In genomic region chr5:37817658-37818532, GRCm38 (mm10) we compare ENCODE assay signal across 11 mouse cellular contexts. TPM values are rescaled to one million over a fixed set of nuclear protein-coding genes. Genes with fewer than 3 reads are reported as not detected.
A peak's percentile ranks its signal among the peaks of the same experiment; 100 is the strongest.
DNase-seq lines count a peak whose midpoint lies in the region; ATAC-seq and TF ChIP-seq lines count a peak whose summit lies in the region.
"Had no signal": no experiment of that assay in that cellular context is flagged by ENCODE, and none has a peak within 500 bp of the region (broad histone marks: within the 10 kb centered on the region; RNA-seq: fewer than 3 reads in every experiment).

No protein-coding gene starts in this region.

- 5% methylated on average over 34 of the region's 34 CpGs for WGBS in heart, embryonic 12.5 days
- WGBS in stomach, embryonic 15.5 days = 6% methylated on average over 34 of the region's 34 CpGs
- WGBS in stomach, postnatal 0 days = 3% methylated on average over 34 of the region's 34 CpGs
- WGBS in hindbrain, embryonic 14.5 days = 3% methylated on average over 34 of the region's 34 CpGs
- WGBS in neural tube, embryonic 15.5 days = 4% methylated on average over 34 of the region's 34 CpGs

- DNase-seq in heart, adult 11 months = no peak
- no peak for DNase-seq in stomach, postnatal 0 days (ENCODE audit: low spot score)
- no peak for DNase-seq in hindbrain, embryonic 14.5 days (ENCODE audit: low spot score)
- no peak for DNase-seq in urinary bladder, postnatal 25 days (ENCODE audit: low spot score)
- no peak for DNase-seq in kidney, postnatal 14 days
- DNase-seq: cerebellum, adult 9-11 months; kidney, postnatal 36 days had no signal

- no peaks in the 10 kb centered on the region for H3K9me3 ChIP-seq in heart, embryonic 12.5 days (replicated peaks)
- no peaks in the 10 kb centered on the region for H3K9me3 ChIP-seq in stomach, embryonic 15.5 days
- no peaks in the 10 kb centered on the region for H3K9me3 ChIP-seq in stomach, postnatal 0 days (ENCODE audit: control insufficient read depth, low read length)
- no peaks in the 10 kb centered on the region for H3K9me3 ChIP-seq in hindbrain, embryonic 14.5 days (ENCODE audit: control insufficient read depth, low read length)
- no peaks in the 10 kb centered on the region for H3K9me3 ChIP-seq in neural tube, embryonic 15.5 days (replicated peaks)
- H3K9me3 ChIP-seq: forebrain, embryonic 15.5 days had no signal

- H3K36me3 ChIP-seq in heart, embryonic 12.5 days = no peaks in the 10 kb centered on the region
- H3K36me3 ChIP-seq in stomach, embryonic 15.5 days = no peaks in the 10 kb centered on the region
- no peaks in the 10 kb centered on the region for H3K36me3 ChIP-seq in stomach, postnatal 0 days (ENCODE audit: control insufficient read depth, insufficient read depth, low read length)
- H3K36me3 ChIP-seq in hindbrain, embryonic 14.5 days (replicated peaks; ENCODE audit: control insufficient read depth, insufficient read depth) = no peaks in the 10 kb centered on the region
- H3K36me3 ChIP-seq in neural tube, embryonic 15.5 days = no peaks in the 10 kb centered on the region
- H3K36me3 ChIP-seq: forebrain, embryonic 15.5 days had no signal

- TF ChIP-seq CTCF in stomach, postnatal 0 days (IDR thresholded peaks at IDR 0.05; ENCODE audit: low read depth) = no peak

- H3K4me3 ChIP-seq in heart, embryonic 12.5 days = peak overlapping the region; percentile 36
- H3K4me3 ChIP-seq in stomach, embryonic 15.5 days (replicated peaks) = no peak overlapping the region
- no peak overlapping the region for H3K4me3 ChIP-seq in stomach, postnatal 0 days (ENCODE audit: low read depth, low read length)
- no peak overlapping the region for H3K4me3 ChIP-seq in hindbrain, embryonic 14.5 days (replicated peaks; ENCODE audit: low read length)
- no peak overlapping the region for H3K4me3 ChIP-seq in neural tube, embryonic 15.5 days (replicated peaks)

- no peak overlapping the region for H3K9ac ChIP-seq in heart, embryonic 12.5 days
- H3K9ac ChIP-seq in stomach, embryonic 15.5 days = no peak overlapping the region
- H3K9ac ChIP-seq in stomach, postnatal 0 days (ENCODE audit: low read length) = no peak overlapping the region
- no peak overlapping the region for H3K9ac ChIP-seq in hindbrain, embryonic 14.5 days
- H3K9ac ChIP-seq in neural tube, embryonic 15.5 days (replicated peaks) = no peak overlapping the region
- H3K9ac ChIP-seq: forebrain, embryonic 15.5 days had no signal

- TF ChIP-seq EP300 in stomach, postnatal 0 days (optimal IDR thresholded peaks at IDR 0.05) = no peak

- peaks cover 95% of the 10 kb centered on the region for H3K27me3 ChIP-seq in heart, embryonic 12.5 days (replicated peaks)
- H3K27me3 ChIP-seq in stomach, embryonic 15.5 days (replicated peaks) = peaks cover 93% of the 10 kb centered on the region
- peaks cover 27% of the 10 kb centered on the region for H3K27me3 ChIP-seq in stomach, postnatal 0 days (ENCODE audit: control insufficient read depth, insufficient read depth, low read length)
- peaks cover 90% of the 10 kb centered on the region for H3K27me3 ChIP-seq in hindbrain, embryonic 14.5 days (ENCODE audit: control insufficient read depth, insufficient read depth, low read length)
- H3K27me3 ChIP-seq in neural tube, embryonic 15.5 days (replicated peaks) = peaks cover 87% of the 10 kb centered on the region

- H3K4me2 ChIP-seq in heart, embryonic 12.5 days = peak overlapping the region; percentile 63
- H3K4me2 ChIP-seq in stomach, embryonic 15.5 days = peak overlapping the region; percentile 32; the same call in 1 of the 2 replicates
- H3K4me2 ChIP-seq in stomach, postnatal 0 days (replicated peaks; ENCODE audit: low read depth) = no peak overlapping the region
- H3K4me2 ChIP-seq in hindbrain, embryonic 14.5 days (replicated peaks) = peak overlapping the region; percentile 22; the same call in 1 of the 2 replicates
- H3K4me2 ChIP-seq in neural tube, embryonic 15.5 days = 0 out of 2 replicates have a peak overlapping the region, but pooled peaks have one; percentile 35
- H3K4me2 ChIP-seq: forebrain, embryonic 15.5 days had no signal

- no peak for ATAC-seq in heart, embryonic 12.5 days (ENCODE audit: insufficient number of reproducible peaks, low FRiP score)
- ATAC-seq in stomach, embryonic 15.5 days (ENCODE audit: insufficient read depth, low FRiP score, low read depth) = no peak
- ATAC-seq in stomach, postnatal 0 days (ENCODE audit: low FRiP score, low TSS enrichment) = no peak
- no peak for ATAC-seq in hindbrain, embryonic 14.5 days (ENCODE audit: low FRiP score)
- ATAC-seq in neural tube, embryonic 15.5 days (ENCODE audit: low FRiP score) = no peak

- no peak overlapping the region for H3K27ac ChIP-seq in heart, embryonic 12.5 days (ENCODE audit: poor library complexity, severe bottlenecking)
- H3K27ac ChIP-seq in stomach, embryonic 15.5 days = no peak overlapping the region
- no peak overlapping the region for H3K27ac ChIP-seq in stomach, postnatal 0 days (replicated peaks)
- no peak overlapping the region for H3K27ac ChIP-seq in hindbrain, embryonic 14.5 days
- H3K27ac ChIP-seq in neural tube, embryonic 15.5 days (replicated peaks) = no peak overlapping the region
- H3K27ac ChIP-seq: forebrain, embryonic 15.5 days had no signal

- H3K4me1 ChIP-seq in heart, embryonic 12.5 days (replicated peaks) = peaks cover 26% of the 10 kb centered on the region
- peaks cover 9% of the 10 kb centered on the region; the same call in 1 of the 2 replicates for H3K4me1 ChIP-seq in stomach, embryonic 15.5 days
- H3K4me1 ChIP-seq in stomach, postnatal 0 days (replicated peaks; ENCODE audit: control insufficient read depth, insufficient read depth) = no peaks in the 10 kb centered on the region
- no peaks in the 10 kb centered on the region for H3K4me1 ChIP-seq in hindbrain, embryonic 14.5 days (replicated peaks; ENCODE audit: control insufficient read depth, insufficient read depth, low read length)
- H3K4me1 ChIP-seq in neural tube, embryonic 15.5 days = peaks cover 17% of the 10 kb centered on the region

RNA-seq across cellular contexts. Expression of gene Msx1, which starts 6.5 kb away (rescaled TPM):
- 20.4 and 20.6 TPM in 2 replicates for polyA plus RNA-seq in heart, embryonic 12.5 days (2016; fragmentation: Nextera tagmentation; extraction: Ambion mirVana)
- polyA plus RNA-seq in stomach, embryonic 15.5 days (2015; fragmentation: Nextera tagmentation; extraction: Ambion mirVana) = 3.3 and 4.3 TPM in 2 replicates
- 1.1 TPM in 2 replicates for polyA plus RNA-seq in stomach, postnatal 0 days (2015; fragmentation: Nextera tagmentation; extraction: Ambion mirVana)
- polyA plus RNA-seq in hindbrain, embryonic 14.5 days (2014; fragmentation: Nextera tagmentation; extraction: Ambion mirVana) = 25.4 and 37.4 TPM in 2 replicates
- polyA plus RNA-seq in neural tube, embryonic 15.5 days (2015; fragmentation: Nextera tagmentation; extraction: Ambion mirVana) = 7.8 and 15.4 TPM in 2 replicates
